Mouse (Mus musculus): ENCODE measurements around the gene Cyp4a12b.
"Not testable (repeated sequence)": the region's sequence is repeated elsewhere in the genome, so short reads cannot be mapped to it uniquely, and the experiment has no call there.

Cyp4a12b gene

GRCm38 (mm10) chr4:115411324-115411723, at the start of gene Cyp4a12b:
Cyp4a12b (plus strand) TSS chr4:115411624.
- DNase-seq (ENCODE audit: low read depth, low spot score) = not testable (repeated sequence)

DNA sequence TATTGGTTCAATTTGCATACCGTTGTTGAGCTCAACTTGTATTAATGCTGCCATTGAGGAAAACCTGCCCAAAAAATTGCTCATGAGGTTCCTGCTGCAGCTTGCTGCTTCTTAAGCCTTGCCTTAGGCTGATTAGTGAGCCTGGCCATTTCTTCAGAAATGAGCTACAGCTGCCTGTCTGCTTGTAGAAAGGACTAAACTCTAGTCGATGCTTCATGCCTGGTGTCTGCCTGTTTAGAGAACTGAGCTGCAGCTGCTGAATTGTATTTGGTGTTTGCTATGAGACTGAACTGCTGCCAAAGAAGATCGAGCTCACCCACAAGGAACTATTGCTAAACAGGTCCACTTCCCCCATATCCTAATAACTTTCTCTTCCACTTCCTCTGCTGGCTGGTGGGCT, 45.8 kb upstream of the Cyp4a12b start:
- DNase-seq (ENCODE audit: low read depth, low spot score) = not testable (repeated sequence)

- DNase-seq (ENCODE audit: low read depth, low spot score) = not testable (repeated sequence)
Observed at GRCm38 (mm10) chr4:115368067-115368466, 43.4 kb upstream of the Cyp4a12b start.

- DNase-seq (ENCODE audit: low read depth, low spot score) = not testable (repeated sequence)
Observed at GRCm38 (mm10) chr4:115396256-115396655, 15.2 kb upstream of the Cyp4a12b start.

DNA sequence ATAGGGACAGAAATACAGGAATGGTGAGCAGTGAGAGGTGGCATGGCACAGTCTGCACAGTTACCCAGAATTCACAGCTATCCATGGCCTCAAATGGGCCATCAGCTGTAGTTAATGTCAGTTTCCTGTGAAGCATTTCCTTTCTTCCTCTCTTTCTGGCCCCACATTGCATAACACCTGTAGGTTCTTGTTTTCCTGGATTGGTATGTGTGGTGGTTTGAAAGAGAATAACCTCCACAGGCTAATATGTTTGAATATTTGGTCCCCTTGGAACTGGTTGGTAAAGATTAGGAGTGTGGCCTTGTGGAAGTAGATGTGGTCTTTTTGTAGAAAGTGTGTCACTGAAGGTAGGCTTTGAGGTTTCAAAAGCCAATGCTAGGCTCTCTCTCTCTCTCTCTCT, 14.5 kb upstream of the Cyp4a12b start:
- not testable (repeated sequence) for DNase-seq (ENCODE audit: low read depth, low spot score)

- no peak for DNase-seq (ENCODE audit: low read depth, low spot score)
Observed at GRCm38 (mm10) chr4:115450577-115451137, 39.2 kb downstream of the Cyp4a12b start.

- DNase-seq (ENCODE audit: low read depth, low spot score) = no peak
Observed at GRCm38 (mm10) chr4:115452304-115452703, 40.9 kb downstream of the Cyp4a12b start, which contains the start of gene Cyp4a30b. Cyp4a30b (plus strand) TSS chr4:115452604.

DNA sequence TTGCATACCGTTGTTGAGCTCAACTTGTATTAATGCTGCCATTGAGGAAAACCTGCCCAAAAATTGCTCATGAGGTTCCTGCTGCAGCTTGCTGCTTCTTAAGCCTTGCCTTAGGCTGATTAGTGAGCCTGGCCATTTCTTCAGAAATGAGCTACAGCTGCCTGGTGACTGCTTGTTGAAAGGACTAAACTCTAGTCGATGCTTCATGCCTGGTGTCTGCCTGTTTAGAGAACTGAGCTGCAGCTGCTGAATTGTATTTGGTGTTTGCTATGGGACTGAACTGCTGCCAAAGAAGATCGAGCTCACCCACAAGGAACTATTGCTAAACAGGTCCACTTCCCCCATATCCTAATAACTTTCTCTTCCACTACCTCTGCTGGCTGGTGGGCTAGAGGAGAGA, 62.2 kb downstream of the Cyp4a12b start:
- not testable (repeated sequence) for DNase-seq (ENCODE audit: low read depth, low spot score)

GRCm38 (mm10) chr4:115476051-115476450, 64.6 kb downstream of the Cyp4a12b start:
- DNase-seq (ENCODE audit: low read depth, low spot score) = peak; percentile 2

GRCm38 (mm10) chr4:115481006-115481652, 69.7 kb downstream of the Cyp4a12b start:
- DNase-seq (ENCODE audit: low read depth, low spot score) = no peak
